Mouse (Mus musculus): ENCODE measurements at regions not wholly inside any gene's neighbourhood (a gene's known extent, or its start where the extent isn't known, plus 50 kb on each side); places are given as distances from the start of the nearest gene placed in this dataset.

DNA sequence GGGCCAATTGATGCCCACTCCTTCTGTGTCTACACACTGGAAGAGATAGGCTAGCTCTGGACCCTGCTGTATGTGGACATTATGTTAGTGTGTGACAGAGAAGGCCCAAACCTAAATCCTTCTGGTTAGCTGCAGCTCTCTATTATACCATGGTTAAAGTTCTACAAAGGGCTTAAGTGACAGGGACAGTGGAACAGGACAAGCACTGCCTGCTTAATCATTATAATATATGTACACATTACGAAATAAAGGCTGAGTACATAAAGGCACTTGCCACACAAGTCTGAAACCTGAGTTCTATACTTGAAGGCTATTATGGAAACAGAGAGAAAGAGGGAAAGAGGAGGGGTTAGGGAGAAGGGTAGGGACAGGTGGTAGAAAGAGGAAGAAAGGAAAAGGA is 55.2 kb downstream of the Rdh14 start:
- Histone ChIP-seq H3K4me3 (replicated peaks) (no peak overlapping the region), H3K9me3 (no peaks in the 10 kb centered on the region), H3K27me3 (0 out of 2 replicates have a peak, but pooled peaks cover 6% of the 10 kb centered on the region), H3K36me3 (no peaks in the 10 kb centered on the region), H3K27ac (no peak overlapping the region), H3K4me2 (replicated peaks) (no peak overlapping the region), H3K9ac (replicated peaks) (no peak overlapping the region), H3K4me1 (replicated peaks) (no peaks in the 10 kb centered on the region)
- ATAC-seq: no peak
- WGBS: 70% methylated on average over 1 of the region's 1 CpGs

DNA sequence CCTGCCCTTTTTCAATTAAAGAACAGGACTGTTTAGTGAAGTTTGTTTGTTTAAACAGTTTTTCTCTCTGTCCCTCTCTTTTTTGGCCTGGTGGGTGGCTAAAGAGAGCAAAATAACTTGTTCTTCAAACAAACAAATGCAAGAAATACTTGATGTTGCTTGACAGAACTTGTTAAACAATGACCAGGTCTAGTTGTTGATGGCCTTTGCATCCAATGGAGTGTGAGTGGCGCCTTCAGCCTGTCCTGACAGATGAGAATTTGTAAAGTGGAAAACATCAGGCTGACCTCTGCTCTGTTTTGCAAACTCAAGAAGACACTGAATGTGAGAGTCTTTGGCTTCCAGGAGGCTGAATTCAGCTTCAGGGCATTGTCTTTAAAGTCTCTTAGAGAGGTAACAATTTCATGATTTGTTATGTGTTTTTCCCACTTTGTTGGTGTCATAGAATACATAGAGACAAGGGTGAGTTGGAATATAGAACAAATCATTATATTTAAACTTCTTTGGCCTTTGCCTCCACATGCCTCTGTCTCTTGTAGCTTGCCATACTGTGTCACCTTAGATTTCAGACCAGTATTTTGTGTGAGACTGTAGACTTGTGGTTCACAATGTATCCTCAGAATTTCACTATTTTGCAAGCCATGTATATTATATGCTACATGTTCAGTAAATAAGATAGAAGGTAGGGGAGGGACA is 67.5 kb downstream of the Rdh14 start:
- Histone ChIP-seq H3K4me3 (replicated peaks) (no peak overlapping the region), H3K4me1 (replicated peaks) (no peaks in the 10 kb centered on the region), H3K4me2 (replicated peaks) (no peak overlapping the region), H3K9ac (replicated peaks) (no peak overlapping the region), H3K9me3 (no peaks in the 10 kb centered on the region), H3K36me3 (no peaks in the 10 kb centered on the region), H3K27me3 (no peaks in the 10 kb centered on the region), H3K27ac (no peak overlapping the region)
- 83% methylated on average over 1 of the region's 1 CpGs for WGBS
- ATAC-seq: no peak

DNA sequence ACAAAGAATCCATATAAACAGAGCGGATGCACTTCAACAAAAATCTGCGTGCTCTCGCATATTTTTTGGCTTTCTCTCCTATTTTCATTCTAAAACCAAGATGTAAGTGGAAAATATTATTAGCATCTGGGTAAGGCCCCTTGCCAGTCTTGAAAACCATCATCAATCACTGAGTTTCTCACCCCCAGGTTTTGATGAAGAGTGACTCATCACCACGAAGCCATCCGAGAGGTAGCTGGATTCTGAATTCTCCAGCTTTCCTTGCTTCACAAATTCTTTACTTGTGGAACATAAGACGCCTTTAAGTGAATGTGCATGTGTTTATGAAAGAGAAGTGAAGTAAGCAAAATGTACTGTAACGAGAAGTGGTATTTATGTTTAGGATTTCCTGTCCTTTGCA is 71.2 kb downstream of the Rdh14 start:
- Histone ChIP-seq H3K9ac (replicated peaks) (no peak overlapping the region), H3K36me3 (no peaks in the 10 kb centered on the region), H3K27me3 (no peaks in the 10 kb centered on the region), H3K9me3 (no peaks in the 10 kb centered on the region), H3K4me3 (replicated peaks) (no peak overlapping the region), H3K4me2 (replicated peaks) (no peak overlapping the region), H3K4me1 (replicated peaks) (no peaks in the 10 kb centered on the region), H3K27ac (no peak overlapping the region)
- 90% methylated on average over 7 of the region's 7 CpGs for WGBS
- no peak for ATAC-seq

DNA sequence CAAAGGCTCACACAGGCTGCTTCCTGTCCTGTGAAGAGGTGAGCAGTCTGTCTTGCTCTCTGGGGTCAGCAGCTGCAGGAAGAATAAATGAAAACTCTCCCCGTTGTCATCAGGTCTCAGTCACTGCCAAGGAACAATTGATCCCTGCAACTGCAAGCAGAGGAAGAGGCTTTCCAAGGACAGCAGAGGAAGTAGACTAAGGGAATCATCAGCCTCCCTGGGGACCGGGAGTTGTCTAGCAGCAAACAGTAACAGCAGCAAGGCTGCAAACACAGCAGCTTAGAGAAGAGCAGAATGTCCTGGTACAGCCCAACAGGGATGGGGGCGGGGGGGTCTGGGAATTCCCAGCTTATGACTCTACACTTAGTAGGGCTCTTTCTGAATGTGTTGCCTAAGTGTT is 72.4 kb downstream of the Rdh14 start:
- Histone ChIP-seq H3K9ac (replicated peaks) (no peak overlapping the region), H3K4me1 (replicated peaks) (no peaks in the 10 kb centered on the region), H3K36me3 (no peaks in the 10 kb centered on the region), H3K4me3 (replicated peaks) (no peak overlapping the region), H3K27ac (no peak overlapping the region), H3K4me2 (replicated peaks) (no peak overlapping the region), H3K9me3 (no peaks in the 10 kb centered on the region), H3K27me3 (no peaks in the 10 kb centered on the region)
- WGBS: 64% methylated on average over 3 of the region's 3 CpGs
- ATAC-seq: no peak

DNA sequence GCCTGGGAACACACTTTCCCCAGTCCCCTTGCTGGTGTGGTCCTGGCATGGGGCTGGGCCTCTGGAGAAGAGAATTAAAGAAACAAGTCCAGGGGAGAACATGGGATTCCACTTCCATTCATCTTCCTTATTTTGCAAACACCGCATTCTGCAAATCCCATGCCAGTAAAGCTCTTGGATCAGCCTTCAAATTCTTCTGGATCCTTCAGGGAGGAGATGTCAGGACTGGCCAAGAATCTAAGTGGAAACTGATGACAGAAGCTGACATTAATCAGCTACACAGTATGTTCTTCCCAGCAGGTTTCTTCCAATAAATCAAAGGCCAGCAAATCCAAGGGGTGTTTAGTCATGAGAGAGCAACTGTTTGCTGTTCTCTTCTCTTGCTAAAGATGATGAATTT is 83.4 kb downstream of the Rdh14 start:
- no peak for ATAC-seq
- Histone ChIP-seq H3K4me1 (replicated peaks) (no peaks in the 10 kb centered on the region), H3K27ac (no peak overlapping the region), H3K4me3 (replicated peaks) (no peak overlapping the region), H3K36me3 (no peaks in the 10 kb centered on the region), H3K9ac (replicated peaks) (no peak overlapping the region), H3K27me3 (no peaks in the 10 kb centered on the region), H3K9me3 (no peaks in the 10 kb centered on the region), H3K4me2 (replicated peaks) (no peak overlapping the region)
- WGBS: 96% methylated on average over 1 of the region's 1 CpGs

DNA sequence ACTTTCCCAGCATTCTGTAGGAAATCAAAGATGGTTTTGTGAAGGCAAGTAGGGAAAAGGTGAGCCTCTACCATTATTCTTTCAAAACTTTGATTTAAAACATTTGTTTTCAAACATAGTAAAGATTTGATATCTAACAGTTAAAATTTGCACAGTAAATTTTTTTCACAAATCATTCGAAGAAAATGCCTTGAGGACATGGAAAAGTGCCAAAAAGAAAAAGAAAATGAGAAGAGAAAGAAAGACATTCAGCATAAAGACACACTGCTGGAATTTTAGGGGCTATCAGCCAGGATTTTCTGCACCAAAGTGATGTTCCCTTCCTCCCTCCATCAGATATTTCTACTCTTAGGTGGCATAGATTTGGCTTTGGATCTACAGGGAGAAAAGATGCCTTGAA is 90.2 kb downstream of the Rdh14 start:
- no peaks in the 10 kb centered on the region for H3K4me1 ChIP-seq (replicated peaks)
- no peaks in the 10 kb centered on the region for H3K9me3 ChIP-seq
- H3K27ac ChIP-seq: no peak overlapping the region
- H3K36me3 ChIP-seq: no peaks in the 10 kb centered on the region
- H3K4me3 ChIP-seq (replicated peaks): no peak overlapping the region
- no peak overlapping the region for H3K4me2 ChIP-seq (replicated peaks)
- H3K9ac ChIP-seq (replicated peaks): no peak overlapping the region
- no peaks in the 10 kb centered on the region for H3K27me3 ChIP-seq
- WGBS: 68% methylated on average over 1 of the region's 1 CpGs
- no peak for ATAC-seq

DNA sequence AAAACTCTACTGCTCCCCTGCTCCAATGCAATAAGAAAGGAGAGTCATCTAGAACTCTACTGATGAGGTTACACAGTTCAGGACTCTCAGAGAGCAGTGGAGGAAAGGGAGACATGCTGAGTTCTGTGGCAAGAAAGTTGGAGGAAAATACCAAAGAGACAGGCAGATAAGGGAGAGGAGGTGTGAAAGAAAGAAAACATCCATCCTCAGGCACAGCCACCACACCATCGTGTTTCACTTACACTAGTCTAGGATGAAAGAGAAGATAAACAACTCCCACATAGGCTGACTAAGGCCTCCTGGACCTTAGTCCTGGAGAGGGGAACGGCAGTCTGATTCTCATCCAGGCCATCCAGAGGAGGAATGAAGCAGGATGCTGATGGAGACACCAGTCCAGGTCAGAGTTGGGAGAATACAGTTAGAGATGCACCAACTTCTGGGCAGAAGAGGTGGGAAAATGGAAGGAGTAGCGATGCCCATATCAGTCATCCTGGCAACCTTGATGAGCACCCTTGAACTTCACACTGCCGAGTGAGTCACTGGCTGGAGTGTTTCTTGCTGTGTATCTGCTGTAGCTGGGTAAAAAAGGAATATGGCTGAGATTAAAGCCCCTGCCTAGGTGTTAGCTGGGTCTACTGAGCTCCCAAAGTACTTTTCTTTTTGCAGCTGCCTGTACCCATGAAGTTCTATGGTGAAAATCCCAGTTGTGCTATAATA is 91.9 kb downstream of the Rdh14 start:
- 90% methylated on average over 4 of the region's 4 CpGs for WGBS
- Histone ChIP-seq H3K9ac (replicated peaks) (no peak overlapping the region), H3K9me3 (no peaks in the 10 kb centered on the region), H3K4me2 (replicated peaks) (no peak overlapping the region), H3K36me3 (no peaks in the 10 kb centered on the region), H3K27ac (no peak overlapping the region), H3K4me3 (replicated peaks) (no peak overlapping the region), H3K4me1 (replicated peaks) (no peaks in the 10 kb centered on the region), H3K27me3 (no peaks in the 10 kb centered on the region)
- ATAC-seq: no peak

DNA sequence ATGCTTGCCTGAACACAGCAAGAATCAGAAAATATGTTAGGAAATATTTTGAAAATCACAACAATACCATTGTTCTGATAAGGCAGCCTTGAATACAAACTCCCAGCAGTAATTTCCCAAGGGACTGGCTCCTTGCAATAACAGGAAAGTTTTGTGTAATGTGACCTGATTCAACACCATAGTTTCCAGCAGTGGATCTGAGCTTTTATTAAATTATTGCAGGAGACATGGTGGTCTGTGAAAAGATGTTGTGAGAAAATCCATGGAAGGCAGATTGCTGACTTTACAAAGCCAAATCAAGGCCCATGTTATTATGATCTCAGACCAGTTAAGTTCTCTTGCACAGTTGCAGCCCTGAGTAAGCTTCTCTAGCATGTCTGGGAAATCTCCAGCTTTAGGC is 116.1 kb downstream of the Rdh14 start:
- Histone ChIP-seq H3K4me3 (replicated peaks) (no peak overlapping the region), H3K36me3 (no peaks in the 10 kb centered on the region)
- no peak for ATAC-seq

DNA sequence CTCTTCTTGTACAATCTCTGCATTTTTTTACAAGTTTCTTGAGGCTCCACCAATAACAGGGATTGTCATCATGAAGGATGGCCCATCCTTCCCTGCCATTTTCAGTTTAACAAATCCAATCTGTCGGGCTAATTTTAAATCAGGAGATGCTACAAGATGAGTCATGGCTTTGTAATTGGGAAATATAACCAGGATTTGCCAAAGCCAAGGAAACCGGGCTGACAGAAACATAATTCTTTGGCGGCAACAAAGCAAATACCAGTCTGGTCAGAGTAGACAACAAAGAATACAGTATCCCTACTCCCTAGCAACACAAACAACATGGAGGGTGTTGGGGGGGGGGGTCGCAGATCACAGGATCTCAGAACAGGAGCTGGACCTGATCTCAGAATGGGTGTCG is 123.0 kb downstream of the Rdh14 start:
- Histone ChIP-seq H3K9ac (replicated peaks) (no peak overlapping the region), H3K4me3 (replicated peaks) (no peak overlapping the region), H3K4me2 (replicated peaks) (no peak overlapping the region), H3K9me3 (no peaks in the 10 kb centered on the region), H3K4me1 (replicated peaks) (no peaks in the 10 kb centered on the region), H3K36me3 (no peaks in the 10 kb centered on the region), H3K27me3 (no peaks in the 10 kb centered on the region), H3K27ac (no peak overlapping the region)
- WGBS: 90% methylated on average over 5 of the region's 5 CpGs
- no peak for ATAC-seq

More for the DNA sequence above, 116.1 kb downstream of the Rdh14 start:
- Histone ChIP-seq H3K9me3 (no peaks in the 10 kb centered on the region), H3K27ac (no peak overlapping the region), H3K4me1 (replicated peaks) (no peaks in the 10 kb centered on the region), H3K9ac (replicated peaks) (no peak overlapping the region), H3K27me3 (no peaks in the 10 kb centered on the region), H3K4me2 (replicated peaks) (no peak overlapping the region)

DNA sequence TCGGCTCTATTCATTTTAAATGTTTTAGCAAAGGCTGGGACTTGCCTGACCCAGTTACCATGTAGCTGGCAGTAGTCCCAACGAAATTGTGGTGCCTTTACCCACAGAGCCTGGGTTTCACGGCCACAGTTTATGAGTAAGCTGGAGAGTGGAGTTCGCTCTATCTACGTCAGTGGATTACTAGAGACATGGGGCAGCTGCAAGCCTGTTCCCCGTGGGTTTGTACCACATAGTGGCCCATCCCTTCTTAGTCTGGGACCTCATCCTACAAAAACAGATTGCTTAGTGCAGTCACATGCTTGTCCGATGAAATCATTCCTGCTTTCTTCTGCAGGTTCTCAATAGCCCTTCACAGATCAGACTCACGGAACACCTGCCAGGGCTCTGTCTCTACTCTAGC is 123.7 kb downstream of the Rdh14 start:
- H3K9me3 ChIP-seq: no peaks in the 10 kb centered on the region
- no peaks in the 10 kb centered on the region for H3K36me3 ChIP-seq
- WGBS: 89% methylated on average over 8 of the region's 8 CpGs
- H3K9ac ChIP-seq (replicated peaks): no peak overlapping the region
- H3K4me1 ChIP-seq (replicated peaks): no peaks in the 10 kb centered on the region
- no peaks in the 10 kb centered on the region for H3K27me3 ChIP-seq
- no peak overlapping the region for H3K4me2 ChIP-seq (replicated peaks)
- H3K4me3 ChIP-seq (replicated peaks): no peak overlapping the region
- no peak overlapping the region for H3K27ac ChIP-seq
- ATAC-seq: no peak

DNA sequence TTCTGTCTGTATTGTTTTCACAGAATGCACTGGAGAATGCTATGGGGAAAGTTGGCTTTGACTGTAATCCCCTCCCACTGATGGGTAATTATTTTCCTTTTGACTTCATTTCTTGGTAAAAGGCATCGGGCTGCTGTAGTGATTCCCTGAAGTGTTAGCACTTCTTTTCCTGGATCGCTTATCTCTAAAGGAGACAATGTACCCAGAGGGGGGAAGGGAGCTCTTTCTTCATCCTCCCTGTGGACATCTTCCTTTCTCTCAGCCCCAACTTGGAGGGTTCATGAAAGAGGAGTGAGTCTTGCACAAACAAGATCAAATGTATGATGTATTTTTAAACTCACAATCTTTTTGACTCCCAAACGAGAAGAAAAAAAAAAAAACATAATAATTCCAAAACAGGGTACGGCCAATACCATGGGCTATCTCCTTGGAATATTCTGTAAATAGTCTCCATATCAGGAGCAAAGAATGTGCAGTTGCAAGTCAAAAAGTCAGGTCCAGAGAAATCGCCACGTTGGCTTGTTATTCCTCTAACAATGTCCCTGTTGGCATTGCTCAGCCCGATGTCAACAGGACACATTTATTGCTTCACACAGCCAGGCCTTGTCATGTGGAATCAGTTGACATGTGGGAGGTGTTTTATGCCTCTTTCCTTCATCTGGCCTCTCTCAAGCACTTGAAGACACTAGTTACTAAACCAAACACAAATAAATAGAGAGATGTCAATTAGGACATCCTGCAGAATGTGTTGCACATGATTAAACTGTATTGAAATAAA is 134.1 kb downstream of the Rdh14 start:
- 73% methylated on average over 7 of the region's 7 CpGs for WGBS
- no peaks in the 10 kb centered on the region for H3K4me1 ChIP-seq (replicated peaks)
- H3K4me2 ChIP-seq (replicated peaks): no peak overlapping the region
- H3K36me3 ChIP-seq: no peaks in the 10 kb centered on the region
- H3K9ac ChIP-seq (replicated peaks): no peak overlapping the region
- H3K9me3 ChIP-seq: no peaks in the 10 kb centered on the region
- no peaks in the 10 kb centered on the region for H3K27me3 ChIP-seq
- no peak for ATAC-seq
- no peak overlapping the region for H3K4me3 ChIP-seq (replicated peaks)
- no peak overlapping the region for H3K27ac ChIP-seq

DNA sequence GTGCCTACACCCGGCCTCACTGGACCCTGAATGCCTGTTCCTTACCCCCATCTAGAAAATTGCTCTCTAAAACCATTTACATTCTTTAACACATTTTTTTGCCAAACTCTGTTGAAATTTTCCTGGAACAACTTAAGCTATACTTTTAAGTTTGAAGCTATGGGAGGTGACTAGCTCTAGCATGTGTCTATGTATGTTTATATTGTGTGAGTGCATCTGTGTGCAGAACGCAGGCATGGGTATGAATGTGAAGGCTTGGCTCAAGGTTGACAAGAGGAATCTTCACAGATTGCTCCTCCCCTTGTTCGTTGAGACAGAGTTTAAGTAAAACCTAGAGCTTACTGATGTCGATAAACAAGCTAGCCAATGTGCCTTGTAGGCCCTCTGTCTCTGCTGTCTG is 135.4 kb downstream of the Rdh14 start:
- no peak overlapping the region for H3K4me3 ChIP-seq (replicated peaks)
- H3K27me3 ChIP-seq: no peaks in the 10 kb centered on the region
- H3K9ac ChIP-seq (replicated peaks): no peak overlapping the region
- no peaks in the 10 kb centered on the region for H3K4me1 ChIP-seq (replicated peaks)
- H3K27ac ChIP-seq: no peak overlapping the region
- no peaks in the 10 kb centered on the region for H3K36me3 ChIP-seq
- no peak overlapping the region for H3K4me2 ChIP-seq (replicated peaks)
- no peak for ATAC-seq
- no peaks in the 10 kb centered on the region for H3K9me3 ChIP-seq
- WGBS: 94% methylated on average over 4 of the region's 4 CpGs
